Mouse (Mus musculus): ENCODE data around the gene Mgst3. TPM values are rescaled to one million over a fixed set of nuclear protein-coding genes. Genes with fewer than 3 reads are reported as not detected.

Gene Mgst3
- polyA plus RNA-seq, 1 experiment from 2014 or later, result 153 TPM

- no peak overlapping the region for H3K4me2 ChIP-seq (replicated peaks; ENCODE audit: low read depth, low read length)
- no peak overlapping the region for H3K4me3 ChIP-seq (ENCODE audit: low read depth, low read length)
- WGBS, result 66% methylated on average over 11 of the region's 11 CpGs
- no peaks in the 10 kb centered on the region for H3K36me3 ChIP-seq (ENCODE audit: control insufficient read depth, insufficient read depth, low read length)
- ATAC-seq (ENCODE audit: insufficient number of reproducible peaks, insufficient read depth, low FRiP score, low read depth), result no peak
- H3K4me1 ChIP-seq (ENCODE audit: control insufficient read depth, insufficient read depth, low read length), result no peaks in the 10 kb centered on the region
- no peaks in the 10 kb centered on the region for H3K9me3 ChIP-seq (ENCODE audit: control insufficient read depth, low read depth, low read length)
- H3K27ac ChIP-seq (ENCODE audit: low read length), result no peak overlapping the region
- no peak overlapping the region for H3K9ac ChIP-seq (replicated peaks; ENCODE audit: low read depth, low read length)
- H3K27me3 ChIP-seq (ENCODE audit: control insufficient read depth, insufficient read depth, low read length), result no peaks in the 10 kb centered on the region
These were observed 29.0 kb upstream of the Mgst3 start for GRCm38 (mm10) chr1:167422501-167423240.

- 3% methylated on average over 7 of the region's 7 CpGs for WGBS
- Histone ChIP-seq H3K9ac (replicated peaks; ENCODE audit: low read depth, low read length) (no peak overlapping the region), H3K9me3 (ENCODE audit: control insufficient read depth, low read depth, low read length) (no peaks in the 10 kb centered on the region), H3K4me3 (ENCODE audit: low read depth, low read length) (no peak overlapping the region), H3K4me2 (replicated peaks; ENCODE audit: low read depth, low read length) (no peak overlapping the region), H3K36me3 (ENCODE audit: control insufficient read depth, insufficient read depth, low read length) (no peaks in the 10 kb centered on the region), H3K27me3 (ENCODE audit: control insufficient read depth, insufficient read depth, low read length) (no peaks in the 10 kb centered on the region), H3K4me1 (ENCODE audit: control insufficient read depth, insufficient read depth, low read length) (no peaks in the 10 kb centered on the region), H3K27ac (ENCODE audit: low read length) (no peak overlapping the region)
- no peak for ATAC-seq (ENCODE audit: insufficient number of reproducible peaks, insufficient read depth, low FRiP score, low read depth)
These were observed 21.2 kb upstream of the Mgst3 start for GRCm38 (mm10) chr1:167414846-167415245.

GRCm38 (mm10) chr1:167411991-167412715 lies 18.5 kb upstream of the Mgst3 start:
- no peak overlapping the region for H3K27ac ChIP-seq (ENCODE audit: low read length)
- H3K4me1 ChIP-seq (ENCODE audit: control insufficient read depth, insufficient read depth, low read length), result no peaks in the 10 kb centered on the region
- H3K4me2 ChIP-seq (replicated peaks; ENCODE audit: low read depth, low read length), result no peak overlapping the region
- ATAC-seq (ENCODE audit: insufficient number of reproducible peaks, insufficient read depth, low FRiP score, low read depth), result no peak
- no peaks in the 10 kb centered on the region for H3K9me3 ChIP-seq (ENCODE audit: control insufficient read depth, low read depth, low read length)
- no peaks in the 10 kb centered on the region for H3K36me3 ChIP-seq (ENCODE audit: control insufficient read depth, insufficient read depth, low read length)
- no peak overlapping the region for H3K4me3 ChIP-seq (ENCODE audit: low read depth, low read length)
- no peaks in the 10 kb centered on the region for H3K27me3 ChIP-seq (ENCODE audit: control insufficient read depth, insufficient read depth, low read length)
- no peak overlapping the region for H3K9ac ChIP-seq (replicated peaks; ENCODE audit: low read depth, low read length)
- 67% methylated on average over 12 of the region's 12 CpGs for WGBS

- Histone ChIP-seq H3K27me3 (ENCODE audit: control insufficient read depth, insufficient read depth, low read length) (no peaks in the 10 kb centered on the region), H3K4me2 (replicated peaks; ENCODE audit: low read depth, low read length) (no peak overlapping the region), H3K9me3 (ENCODE audit: control insufficient read depth, low read depth, low read length) (no peaks in the 10 kb centered on the region), H3K4me3 (ENCODE audit: low read depth, low read length) (no peak overlapping the region), H3K9ac (replicated peaks; ENCODE audit: low read depth, low read length) (no peak overlapping the region), H3K4me1 (ENCODE audit: control insufficient read depth, insufficient read depth, low read length) (no peaks in the 10 kb centered on the region), H3K36me3 (ENCODE audit: control insufficient read depth, insufficient read depth, low read length) (no peaks in the 10 kb centered on the region), H3K27ac (ENCODE audit: low read length) (no peak overlapping the region)
- ATAC-seq (ENCODE audit: insufficient number of reproducible peaks, insufficient read depth, low FRiP score, low read depth), result no peak
- WGBS, result 82% methylated on average over 4 of the region's 4 CpGs
These were observed 16.0 kb upstream of the Mgst3 start for GRCm38 (mm10) chr1:167409601-167410000.

- no peaks in the 10 kb centered on the region for H3K36me3 ChIP-seq (ENCODE audit: control insufficient read depth, insufficient read depth, low read length)
- H3K9me3 ChIP-seq (ENCODE audit: control insufficient read depth, low read depth, low read length), result no peaks in the 10 kb centered on the region
- H3K4me3 ChIP-seq (ENCODE audit: low read depth, low read length), result no peak overlapping the region
- H3K27me3 ChIP-seq (ENCODE audit: control insufficient read depth, insufficient read depth, low read length), result no peaks in the 10 kb centered on the region
- H3K4me1 ChIP-seq (ENCODE audit: control insufficient read depth, insufficient read depth, low read length), result no peaks in the 10 kb centered on the region
- H3K4me2 ChIP-seq (replicated peaks; ENCODE audit: low read depth, low read length), result no peak overlapping the region
- ATAC-seq (ENCODE audit: insufficient number of reproducible peaks, insufficient read depth, low FRiP score, low read depth), result no peak
- WGBS, result 83% methylated on average over 4 of the region's 4 CpGs
- no peak overlapping the region for H3K9ac ChIP-seq (replicated peaks; ENCODE audit: low read depth, low read length)
- H3K27ac ChIP-seq (ENCODE audit: low read length), result no peak overlapping the region
These were observed 11.6 kb upstream of the Mgst3 start for GRCm38 (mm10) chr1:167405237-167405636.

GRCm38 (mm10) chr1:167393281-167393680 lies 360 bp downstream of the Mgst3 start:
- H3K27me3 ChIP-seq (ENCODE audit: control insufficient read depth, insufficient read depth, low read length), result no peaks in the 10 kb centered on the region
- no peaks in the 10 kb centered on the region for H3K4me1 ChIP-seq (ENCODE audit: control insufficient read depth, insufficient read depth, low read length)
- peak overlapping the region; percentile 74; the same call in 1 of the 2 replicates for H3K27ac ChIP-seq (ENCODE audit: low read length)
- under 1% methylated on average over 15 of the region's 15 CpGs for WGBS
- H3K9ac ChIP-seq (replicated peaks; ENCODE audit: low read depth, low read length), result peak overlapping the region; percentile 50; the same call in 1 of the 2 replicates
- peak overlapping the region; percentile 91 for H3K4me2 ChIP-seq (replicated peaks; ENCODE audit: low read depth, low read length)
- peak overlapping the region; percentile 55 for H3K4me3 ChIP-seq (ENCODE audit: low read depth, low read length)
- peak; percentile 14 for ATAC-seq (ENCODE audit: insufficient number of reproducible peaks, insufficient read depth, low FRiP score, low read depth)
- H3K9me3 ChIP-seq (ENCODE audit: control insufficient read depth, low read depth, low read length), result no peaks in the 10 kb centered on the region
- no peaks in the 10 kb centered on the region for H3K36me3 ChIP-seq (ENCODE audit: control insufficient read depth, insufficient read depth, low read length)

GRCm38 (mm10) chr1:167392687-167393086 lies 954 bp downstream of the Mgst3 start:
- H3K4me3 ChIP-seq (ENCODE audit: low read depth, low read length), result peak overlapping the region; percentile 55
- H3K4me2 ChIP-seq (replicated peaks; ENCODE audit: low read depth, low read length), result peak overlapping the region; percentile 91
- ATAC-seq (ENCODE audit: insufficient number of reproducible peaks, insufficient read depth, low FRiP score, low read depth), result peak; percentile 19; the same call in 1 of the 2 replicates
- H3K9ac ChIP-seq (replicated peaks; ENCODE audit: low read depth, low read length), result 0 out of 2 replicates have a peak overlapping the region, but pooled peaks have one; percentile 50
- 14% methylated on average over 8 of the region's 8 CpGs for WGBS
- peak overlapping the region; percentile 24; the same call in 1 of the 2 replicates for H3K27ac ChIP-seq (ENCODE audit: low read length)
- H3K27me3 ChIP-seq (ENCODE audit: control insufficient read depth, insufficient read depth, low read length), result no peaks in the 10 kb centered on the region
- H3K9me3 ChIP-seq (ENCODE audit: control insufficient read depth, low read depth, low read length), result no peaks in the 10 kb centered on the region
- H3K36me3 ChIP-seq (ENCODE audit: control insufficient read depth, insufficient read depth, low read length), result no peaks in the 10 kb centered on the region
- no peaks in the 10 kb centered on the region for H3K4me1 ChIP-seq (ENCODE audit: control insufficient read depth, insufficient read depth, low read length)

GRCm38 (mm10) chr1:167392031-167392640 lies 1.5 kb downstream of the Mgst3 start:
- Histone ChIP-seq H3K4me1 (ENCODE audit: control insufficient read depth, insufficient read depth, low read length) (no peaks in the 10 kb centered on the region), H3K4me3 (ENCODE audit: low read depth, low read length) (peak overlapping the region; percentile 55), H3K4me2 (replicated peaks; ENCODE audit: low read depth, low read length) (peak overlapping the region; percentile 91), H3K27me3 (ENCODE audit: control insufficient read depth, insufficient read depth, low read length) (no peaks in the 10 kb centered on the region), H3K9me3 (ENCODE audit: control insufficient read depth, low read depth, low read length) (no peaks in the 10 kb centered on the region), H3K27ac (ENCODE audit: low read length) (peak overlapping the region; percentile 24; the same call in 1 of the 2 replicates), H3K9ac (replicated peaks; ENCODE audit: low read depth, low read length) (no peak overlapping the region), H3K36me3 (ENCODE audit: control insufficient read depth, insufficient read depth, low read length) (no peaks in the 10 kb centered on the region)
- 30% methylated on average over 2 of the region's 2 CpGs for WGBS
- ATAC-seq (ENCODE audit: insufficient number of reproducible peaks, insufficient read depth, low FRiP score, low read depth), result no peak

All from stomach, embryonic 14.5 days (tissue).